Mouse (Mus musculus) heart, adult 2 months (tissue): ENCODE measurements around the gene Setdb2. TPM values are rescaled to one million over a fixed set of nuclear protein-coding genes. Genes with fewer than 3 reads are reported as not detected.
"Not testable (repeated sequence)": the region's sequence is repeated elsewhere in the genome, so short reads cannot be mapped to it uniquely, and the experiment has no call there.

ENCODE experiments used
- DNase-seq, 2 experiments: peaks; one replicate each; pipeline ENCODE4 v3.0.0; 2021
- H3K27ac ChIP-seq: fragments of 200-600 bp; 2 replicates; pipeline ENCODE4 v1.8.1; 2022
- H3K27me3 ChIP-seq: fragments of 200-500 bp; 2 replicates; pipeline ENCODE4 v1.6.1; 2012; ENCODE audit warnings: mild to moderate bottlenecking, low read length, inconsistent platforms, mixed read lengths; ENCODE audit not compliant: control insufficient read depth, insufficient read depth
- H3K36me3 ChIP-seq: fragments of 200-500 bp; 2 replicates; pipeline ENCODE4 v1.6.1; 2012; ENCODE audit warnings: low read length, inconsistent platforms; ENCODE audit not compliant: control insufficient read depth, insufficient read depth
- H3K4me1 ChIP-seq: fragments of 200-500 bp; 2 replicates; pipeline ENCODE4 v1.6.1; 2011; ENCODE audit warnings: low read length; ENCODE audit not compliant: control insufficient read depth, insufficient read depth
- H3K4me3 ChIP-seq: fragments of 200-600 bp; 2 replicates; pipeline ENCODE4 v1.8.1; 2022
- H3K79me2 ChIP-seq: fragments of 200-500 bp; replicated peaks from 2 replicates; pipeline ENCODE4 v1.6.1; 2012; ENCODE audit warnings: mild to moderate bottlenecking, inconsistent platforms, low read length, moderate library complexity, mixed read lengths; ENCODE audit not compliant: control insufficient read depth, insufficient read depth
- H3K9ac ChIP-seq: fragments of 200-500 bp; 2 replicates; pipeline ENCODE4 v1.6.1; 2012; ENCODE audit warnings: low read depth, mild to moderate bottlenecking, control low read depth, inconsistent platforms, low read length, mixed read lengths
- CTCF ChIP-seq: fragments of 200-600 bp; IDR thresholded peaks from 2 replicates; pipeline ENCODE4 v1.8.1; 2022; ENCODE audit warnings: antibody characterized with exemption, mild to moderate bottlenecking, moderate library complexity
- EP300 ChIP-seq: fragments of 200-500 bp; IDR thresholded peaks from 2 replicates; pipeline ENCODE4 v1.6.1; 2011; ENCODE audit warnings: low read depth, low read length, control low read depth; ENCODE audit not compliant: insufficient read depth
- POLR2A ChIP-seq: fragments of 200-500 bp; IDR thresholded peaks from 2 replicates; pipeline ENCODE4 v1.6.1; 2011; ENCODE audit warnings: mild to moderate bottlenecking, low read depth, low read length, control low read depth; ENCODE audit not compliant: insufficient read depth
- WGBS: fragments of 180-500 bp; shearing (Covaris S2); methylation state at CpG from one replicate; pipeline ENCODE4 v1.1.7; 2018; 5-methylcytosine and 5-hydroxymethylcytosine counted together
- intact Hi-C: fragments of 180-260 bp; cut with DNase I; formaldehyde crosslinking; loops from one replicate; pipeline ENCODE4 v1.15.1; 2025
- polyA plus RNA-seq: library from polyadenylated mRNA; depleted of rRNA; stranded (reverse); fragments of >200 nt; gene quantifications from 2 replicates; pipeline ENCODE4 v1.2.3, GENCODE M21; 2012
- total RNA-seq, 2 experiments: library from RNA; stranded (reverse); gene quantifications; 2 replicates each; pipeline ENCODE4 v1.2.3; 2021

Setdb2 gene
- total and polyA plus RNA-seq, 3 experiments, result 1.2 to 10.5 (median 7.8) TPM

DNA sequence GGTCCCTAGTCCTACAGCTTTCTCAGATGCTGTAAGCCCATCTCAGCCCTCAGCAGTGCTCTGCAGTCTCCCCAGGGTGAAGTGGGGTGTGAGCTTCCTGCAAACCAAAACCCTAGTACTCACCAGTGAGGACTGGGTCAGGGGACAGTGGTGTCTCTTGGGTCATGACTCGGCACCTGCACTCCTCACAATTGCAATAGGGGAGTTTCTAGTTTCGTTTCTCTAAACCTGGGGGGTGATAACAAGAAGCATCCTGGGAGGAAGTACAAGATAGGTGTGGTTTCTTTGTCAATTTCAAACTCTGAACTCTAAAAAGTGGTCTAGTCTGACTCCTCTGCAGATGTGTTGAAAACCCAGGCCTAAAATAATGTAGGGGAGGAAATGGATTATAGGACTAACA lies 43.7 kb downstream of the Setdb2 start:
- DNase-seq, result peak in 1 of 2 experiments; percentile 29
- 50% methylated on average over 2 of the region's 2 CpGs for WGBS
- intact Hi-C loops, result no loop called here
- TF ChIP-seq CTCF, result no peak
- TF ChIP-seq POLR2A, result no peak
- TF ChIP-seq EP300, result no peak
- Histone ChIP-seq H3K27me3 (no peaks in the 10 kb centered on the region), H3K4me3 (no peak overlapping the region), H3K36me3 (peaks cover 2% of the 10 kb centered on the region; the same call in 1 of the 2 replicates), H3K27ac (peak overlapping the region; percentile 20; the same call in 1 of the 2 replicates), H3K4me1 (no peaks in the 10 kb centered on the region), H3K9ac (no peak overlapping the region), H3K79me2 (no peaks in the 10 kb centered on the region)

DNA sequence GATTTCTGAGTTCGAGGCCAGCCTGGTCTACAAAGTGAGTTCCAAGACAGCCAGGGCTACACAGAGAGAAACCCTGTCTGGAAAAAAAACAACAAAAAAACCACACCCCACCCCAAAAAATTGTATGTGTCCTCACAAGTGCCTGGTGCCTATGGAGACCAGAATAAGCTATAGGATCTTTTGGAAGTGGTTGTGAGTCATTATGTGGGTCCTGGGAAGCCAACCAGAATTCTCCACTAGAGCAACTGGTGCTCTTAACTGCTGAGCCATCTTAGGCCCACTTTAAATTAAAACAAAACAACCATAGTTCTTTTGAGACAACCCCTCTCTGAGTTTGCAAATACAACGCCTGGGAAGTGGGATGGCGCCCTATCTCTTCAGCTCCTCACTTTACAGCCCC lies 45.4 kb downstream of the Setdb2 start, which contains the start of gene Phf11c:
Phf11c (minus strand) TSS at position 101 of the 400 bp plus-strand sequence.
- DNase-seq, result no peak
- Histone ChIP-seq H3K36me3 (peaks cover 2% of the 10 kb centered on the region; the same call in 1 of the 2 replicates), H3K4me1 (no peaks in the 10 kb centered on the region), H3K27ac (no peak within 1 kb of the TSS), H3K9ac (no peak within 1 kb of the TSS), H3K27me3 (no peaks in the 10 kb centered on the region), H3K79me2 (no peaks in the 10 kb centered on the region), H3K4me3 (no peak within 1 kb of the TSS)
- TF ChIP-seq EP300, result no peak
- TF ChIP-seq POLR2A, result no peak
- no peak for TF ChIP-seq CTCF
- WGBS, result 98% methylated on average over 3 of the region's 3 CpGs
- intact Hi-C loops, result no loop called here

DNA sequence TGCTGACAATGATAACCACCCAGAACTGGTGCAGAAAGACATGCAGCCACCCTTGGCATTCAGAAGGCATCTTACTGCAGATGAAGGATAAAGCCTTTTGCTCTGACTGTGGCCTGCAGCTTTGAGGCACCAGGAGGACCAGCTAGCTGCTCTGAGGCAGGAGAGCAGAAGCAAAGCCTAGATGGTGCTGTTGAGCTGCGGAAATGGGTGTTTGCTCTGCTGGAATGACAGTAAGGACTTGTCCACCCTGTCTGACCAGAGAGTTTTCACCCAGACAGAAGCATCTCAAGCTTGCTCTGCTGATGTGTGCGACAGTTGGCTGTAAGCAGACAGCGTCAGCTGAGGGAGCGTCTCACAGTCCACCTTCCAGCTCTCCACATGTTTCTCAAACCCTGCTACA lies 50.5 kb downstream of the Setdb2 start:
- H3K4me1 ChIP-seq, H3K27me3 ChIP-seq, H3K9ac ChIP-seq, H3K79me2 ChIP-seq, H3K36me3 ChIP-seq, H3K4me3 ChIP-seq, H3K27ac ChIP-seq: not testable (repeated sequence)
- 61% methylated on average over 4 of the region's 4 CpGs for WGBS
- peak; percentile 20 to 39 for DNase-seq
- peak; percentile 62 for TF ChIP-seq CTCF
- intact Hi-C loops, result loop anchor here (1.0 kb wide), 1 partner anchor 166 kb away; no protein-coding TSS in a partner anchor

DNA sequence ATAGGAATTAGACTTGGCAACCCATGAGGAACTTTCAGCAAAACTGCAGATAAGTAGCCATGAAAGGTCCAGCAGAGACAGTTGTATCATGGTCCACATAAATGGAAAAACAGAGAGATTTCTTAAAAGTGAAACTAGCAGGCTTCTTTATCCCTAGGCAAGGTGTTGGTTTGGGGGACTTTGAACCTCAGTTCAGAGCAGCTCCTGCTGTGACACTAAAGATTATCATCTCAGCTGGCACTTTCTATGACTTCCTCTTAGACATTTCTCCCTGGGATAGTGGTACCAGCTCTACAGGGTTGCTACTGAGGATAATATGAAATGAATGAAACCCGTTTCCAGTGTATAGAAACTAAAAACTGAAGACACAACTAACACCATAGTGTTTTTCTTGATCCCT lies 51.2 kb downstream of the Setdb2 start:
- no peak for DNase-seq
- Histone ChIP-seq H3K4me1 (no peaks in the 10 kb centered on the region), H3K79me2 (no peaks in the 10 kb centered on the region), H3K27ac (no peak overlapping the region), H3K4me3 (no peak overlapping the region), H3K27me3 (no peaks in the 10 kb centered on the region), H3K9ac (no peak overlapping the region), H3K36me3 (no peaks in the 10 kb centered on the region)
- 64% methylated on average over 1 of the region's 1 CpGs for WGBS
- intact Hi-C loops, result no loop called here
- no peak for TF ChIP-seq EP300
- TF ChIP-seq POLR2A, result no peak

DNA sequence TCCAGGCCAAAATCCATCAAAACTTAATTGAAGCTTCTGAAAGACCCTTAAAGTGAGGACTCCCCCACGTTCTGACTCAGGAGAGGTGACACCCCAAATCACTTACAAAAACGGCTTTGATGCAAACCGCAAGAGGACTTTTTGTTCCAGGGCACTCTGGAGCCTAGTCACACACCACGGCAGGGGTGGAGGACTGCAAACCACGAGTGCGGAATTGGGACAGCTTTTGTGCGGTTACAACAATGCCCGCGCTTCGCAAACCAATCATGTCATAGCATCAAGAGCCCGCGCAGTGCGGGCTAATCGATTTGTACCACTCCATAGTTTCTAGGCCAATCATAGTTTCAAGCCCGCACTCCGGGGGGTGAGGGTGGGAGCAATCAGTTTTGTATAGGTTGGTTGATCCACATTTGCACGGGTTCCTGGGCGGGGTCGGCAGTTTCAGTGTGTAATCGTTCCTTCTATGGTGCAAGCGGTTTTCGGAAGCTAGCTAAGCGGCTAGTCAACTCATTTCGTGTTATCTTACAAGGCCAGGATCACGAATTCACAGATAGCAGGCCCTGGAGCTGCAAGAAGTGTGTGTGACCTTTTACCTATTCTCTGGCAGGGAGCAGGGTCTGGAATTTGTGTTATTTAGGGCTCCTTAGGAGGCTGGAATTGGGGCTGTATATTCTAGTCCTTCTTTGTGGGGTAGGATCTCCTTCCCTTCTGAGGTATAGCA lies 70.2 kb downstream of the Setdb2 start:
- 93% methylated on average over 25 of the region's 25 CpGs for WGBS
- DNase-seq, result no peak

DNA sequence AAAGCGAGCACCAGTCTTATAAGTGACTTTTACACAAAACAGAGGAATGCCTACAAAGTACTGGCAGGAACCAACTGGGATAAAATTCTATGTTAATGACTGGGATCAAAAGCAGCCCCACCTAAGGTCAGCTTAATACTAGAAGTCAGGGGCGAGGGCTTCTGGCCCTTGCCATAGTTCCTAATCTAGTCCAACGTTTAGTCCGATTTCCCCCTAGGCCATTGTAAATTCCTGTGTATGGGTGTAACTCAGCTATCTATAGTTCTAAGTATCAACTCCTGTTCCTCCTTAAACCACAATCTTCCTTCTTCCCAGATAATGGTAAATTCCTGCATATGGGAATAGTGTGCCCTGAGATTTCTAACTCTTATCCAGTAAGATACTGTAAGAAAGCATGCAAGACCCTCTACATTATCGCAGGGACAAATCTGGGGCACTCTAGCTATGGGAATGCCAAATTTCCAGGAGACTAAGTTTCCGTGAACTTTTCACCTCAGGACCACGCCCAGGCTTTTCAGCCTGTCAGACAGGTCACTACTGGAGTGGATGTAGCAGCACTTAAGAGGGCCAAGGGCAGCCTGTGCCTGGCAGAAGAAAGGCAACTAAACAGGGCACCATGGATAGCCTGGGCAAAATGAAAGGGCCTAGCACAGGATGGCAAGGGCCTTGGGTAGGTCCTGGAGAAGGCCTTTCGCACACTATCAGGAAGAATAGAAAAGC lies 74.1 kb downstream of the Setdb2 start:
- Histone ChIP-seq H3K27me3 (no peaks in the 10 kb centered on the region), H3K27ac (peak overlapping the region; percentile 13; the same call in 1 of the 2 replicates), H3K4me1 (peaks cover 6% of the 10 kb centered on the region), H3K9ac (no peak overlapping the region), H3K36me3 (peaks cover 4% of the 10 kb centered on the region), H3K79me2 (no peaks in the 10 kb centered on the region), H3K4me3 (no peak overlapping the region)
- no peak for DNase-seq
- TF ChIP-seq CTCF (no peak), EP300 (no peak), POLR2A (no peak)
- intact Hi-C loops, result loop anchor here (10.0 kb wide), 1 partner anchor 188 kb away; no protein-coding TSS in a partner anchor
- WGBS, result 75% methylated on average over 8 of the region's 8 CpGs

More for the DNA sequence above, 70.2 kb downstream of the Setdb2 start:
- no peak overlapping the region for H3K9ac ChIP-seq
- H3K4me3 ChIP-seq, result no peak overlapping the region
- H3K79me2 ChIP-seq, result no peaks in the 10 kb centered on the region
- TF ChIP-seq CTCF, result no peak
- TF ChIP-seq EP300, result no peak
- TF ChIP-seq POLR2A, result no peak
- H3K36me3 ChIP-seq, result no peaks in the 10 kb centered on the region; the same call in 1 of the 2 replicates
- intact Hi-C loops, result no loop called here
- H3K27me3 ChIP-seq, result no peaks in the 10 kb centered on the region
- peaks cover 4% of the 10 kb centered on the region for H3K4me1 ChIP-seq
- no peak overlapping the region for H3K27ac ChIP-seq
